Mouse (Mus musculus) neural tube, embryonic 11.5 days (tissue): Measurements from ENCODE around the gene Prox2. TPM values are rescaled to one million over a fixed set of nuclear protein-coding genes. Genes with fewer than 3 reads are reported as not detected.
A peak's percentile ranks its signal among the peaks of the same experiment; 100 is the strongest.

Experiments used
- ATAC-seq: fragments of 200-750 bp; cut with Nextera tagmentation; 2 replicates; pipeline ENCODE4 v1.8.0; 2017; ENCODE audit warnings: moderate number of reproducible peaks, mild to moderate bottlenecking, moderate TSS enrichment, moderate library complexity; ENCODE audit not compliant: insufficient read depth, low FRiP score, low TSS enrichment
- DNase-seq: peaks from one replicate; pipeline ENCODE4 v3.0.0-alpha.2; 2015; ENCODE audit warnings: low spot score
- H3K27ac ChIP-seq: fragments of 300-500 bp; sonication (generic); 2 replicates; pipeline ENCODE4 v1.5.1; 2014; ENCODE audit warnings: low read depth, mild to moderate bottlenecking, low read length
- H3K27me3 ChIP-seq: fragments of 300-500 bp; sonication (generic); 2 replicates; pipeline ENCODE4 v1.6.1; 2014; ENCODE audit warnings: mild to moderate bottlenecking, low read length, mixed read lengths; ENCODE audit not compliant: control insufficient read depth, insufficient read depth
- H3K36me3 ChIP-seq: fragments of 300-500 bp; sonication (generic); 2 replicates; pipeline ENCODE4 v1.6.1; 2014; ENCODE audit warnings: mild to moderate bottlenecking, low read length, moderate library complexity, mixed read lengths; ENCODE audit not compliant: control insufficient read depth, insufficient read depth
- H3K4me1 ChIP-seq: fragments of 300-500 bp; sonication (generic); 2 replicates; pipeline ENCODE4 v1.6.1; 2014; ENCODE audit warnings: low read length, mixed read lengths; ENCODE audit not compliant: control insufficient read depth, insufficient read depth
- H3K4me2 ChIP-seq: fragments of 300-500 bp; sonication (generic); 2 replicates; pipeline ENCODE4 v1.6.1; 2014; ENCODE audit warnings: low read depth, mild to moderate bottlenecking, moderate library complexity
- H3K4me3 ChIP-seq: fragments of 300-500 bp; sonication (generic); 2 replicates; pipeline ENCODE4 v1.5.1; 2014; ENCODE audit warnings: low read depth, low read length
- H3K9ac ChIP-seq: fragments of 300-500 bp; sonication (generic); 2 replicates; pipeline ENCODE4 v1.6.1; 2014; ENCODE audit warnings: mild to moderate bottlenecking, low read length
- H3K9me3 ChIP-seq: fragments of 300-500 bp; sonication (generic); 2 replicates; pipeline ENCODE4 v1.6.1; 2016; ENCODE audit warnings: low read length; ENCODE audit not compliant: control insufficient read depth
- WGBS: fragments of 180-500 bp; shearing (Covaris S2); extraction: QIAGEN DNeasy Blood & Tissue Kit; methylation state at CpG from one replicate; pipeline ENCODE4 v1.1.7; 2014; 5-methylcytosine and 5-hydroxymethylcytosine counted together
- polyA plus RNA-seq: library from polyadenylated mRNA; unstranded; fragments of >200 nt; fragmentation: Nextera tagmentation; extraction: Ambion mirVana; gene quantifications from 2 replicates; pipeline ENCODE4 v1.2.1, GENCODE M21; 2014

Prox2 gene
- polyA plus RNA-seq, 1 experiment from 2014 or later = 4.3 TPM

- Histone ChIP-seq H3K4me2 (no peak overlapping the region), H3K4me1 (no peaks in the 10 kb centered on the region), H3K27ac (no peak overlapping the region), H3K9ac (no peak overlapping the region), H3K27me3 (no peaks in the 10 kb centered on the region), H3K9me3 (no peaks in the 10 kb centered on the region), H3K4me3 (no peak overlapping the region), H3K36me3 (peaks cover 21% of the 10 kb centered on the region)
- 95% methylated on average over 9 of the region's 9 CpGs for WGBS
- no peak for ATAC-seq
- DNase-seq = no peak
Measured at GRCm38 (mm10) chr12:85123108-85123530, 12.6 kb upstream of the Prox2 start.

GRCm38 (mm10) chr12:85121806-85122459, 11.4 kb upstream of the Prox2 start:
- H3K9me3 ChIP-seq = no peaks in the 10 kb centered on the region
- DNase-seq (no peak), ATAC-seq (no peak)
- H3K4me3 ChIP-seq = no peak overlapping the region
- no peaks in the 10 kb centered on the region for H3K4me1 ChIP-seq
- 87% methylated on average over 9 of the region's 9 CpGs for WGBS
- H3K36me3 ChIP-seq = peaks cover 20% of the 10 kb centered on the region
- H3K9ac ChIP-seq = no peak overlapping the region
- no peaks in the 10 kb centered on the region for H3K27me3 ChIP-seq
- no peak overlapping the region for H3K27ac ChIP-seq
- no peak overlapping the region for H3K4me2 ChIP-seq

GRCm38 (mm10) chr12:85115678-85116077, 5.1 kb upstream of the Prox2 start:
- Histone ChIP-seq H3K27me3 (no peaks in the 10 kb centered on the region), H3K36me3 (peaks cover 5% of the 10 kb centered on the region; the same call in 1 of the 2 replicates), H3K4me1 (peaks cover 8% of the 10 kb centered on the region), H3K4me2 (no peak overlapping the region), H3K4me3 (no peak overlapping the region), H3K9ac (no peak overlapping the region), H3K9me3 (no peaks in the 10 kb centered on the region), H3K27ac (no peak overlapping the region)
- 86% methylated on average over 7 of the region's 7 CpGs for WGBS
- DNase-seq (no peak), ATAC-seq (no peak)

GRCm38 (mm10) chr12:85113917-85114316, 3.4 kb upstream of the Prox2 start:
- Histone ChIP-seq H3K9me3 (no peaks in the 10 kb centered on the region), H3K9ac (no peak overlapping the region), H3K4me2 (no peak overlapping the region), H3K27ac (no peak overlapping the region), H3K27me3 (no peaks in the 10 kb centered on the region), H3K36me3 (0 out of 2 replicates have a peak, but pooled peaks cover under 1% of the 10 kb centered on the region), H3K4me3 (no peak overlapping the region), H3K4me1 (peaks cover 8% of the 10 kb centered on the region)
- ATAC-seq (no peak), DNase-seq (no peak)
- 94% methylated on average over 3 of the region's 3 CpGs for WGBS

- Histone ChIP-seq H3K4me1 (peaks cover 8% of the 10 kb centered on the region), H3K36me3 (no peaks in the 10 kb centered on the region), H3K9ac (no peak overlapping the region), H3K9me3 (no peaks in the 10 kb centered on the region), H3K27me3 (no peaks in the 10 kb centered on the region), H3K4me2 (no peak overlapping the region), H3K4me3 (no peak overlapping the region), H3K27ac (no peak overlapping the region)
- no peak for ATAC-seq
- 93% methylated on average over 3 of the region's 3 CpGs for WGBS
- no peak for DNase-seq
Measured at GRCm38 (mm10) chr12:85113337-85113736, 2.8 kb upstream of the Prox2 start.

- no peak for ATAC-seq
- Histone ChIP-seq H3K27ac (no peak overlapping the region), H3K27me3 (no peaks in the 10 kb centered on the region), H3K4me3 (no peak overlapping the region), H3K4me1 (peaks cover 8% of the 10 kb centered on the region), H3K9me3 (no peaks in the 10 kb centered on the region), H3K4me2 (no peak overlapping the region), H3K9ac (no peak overlapping the region), H3K36me3 (no peaks in the 10 kb centered on the region)
- 90% methylated on average over 7 of the region's 7 CpGs for WGBS
- DNase-seq = no peak
Measured at GRCm38 (mm10) chr12:85112550-85113251, 2.1 kb upstream of the Prox2 start.

- Histone ChIP-seq H3K9me3 (no peaks in the 10 kb centered on the region), H3K27me3 (no peaks in the 10 kb centered on the region), H3K4me2 (peak overlapping the region; percentile 76), H3K27ac (peak overlapping the region; percentile 58; the same call in 1 of the 2 replicates), H3K4me3 (peak overlapping the region; percentile 99), H3K36me3 (no peaks in the 10 kb centered on the region), H3K9ac (peak overlapping the region; percentile 95), H3K4me1 (peaks cover 13% of the 10 kb centered on the region)
- WGBS = 17% methylated on average over 18 of the region's 18 CpGs
- ATAC-seq (no peak; the same call in none of the 2 replicates), DNase-seq (no peak)
Measured at GRCm38 (mm10) chr12:85110011-85110697, 405 bp downstream of the Prox2 start.

GRCm38 (mm10) chr12:85109426-85109825, 1.1 kb downstream of the Prox2 start:
- H3K4me1 ChIP-seq = peaks cover 13% of the 10 kb centered on the region
- DNase-seq (no peak), ATAC-seq (no peak)
- WGBS = 52% methylated on average over 4 of the region's 4 CpGs
- no peak overlapping the region for H3K27ac ChIP-seq
- no peaks in the 10 kb centered on the region for H3K27me3 ChIP-seq
- H3K9me3 ChIP-seq = no peaks in the 10 kb centered on the region
- H3K36me3 ChIP-seq = no peaks in the 10 kb centered on the region
- no peak overlapping the region for H3K9ac ChIP-seq
- H3K4me2 ChIP-seq = no peak overlapping the region; the same call in 1 of the 2 replicates
- H3K4me3 ChIP-seq = no peak overlapping the region
